Mouse (Mus musculus): ENCODE measurements around the gene Ythdf1.

Gene Ythdf1

DNA sequence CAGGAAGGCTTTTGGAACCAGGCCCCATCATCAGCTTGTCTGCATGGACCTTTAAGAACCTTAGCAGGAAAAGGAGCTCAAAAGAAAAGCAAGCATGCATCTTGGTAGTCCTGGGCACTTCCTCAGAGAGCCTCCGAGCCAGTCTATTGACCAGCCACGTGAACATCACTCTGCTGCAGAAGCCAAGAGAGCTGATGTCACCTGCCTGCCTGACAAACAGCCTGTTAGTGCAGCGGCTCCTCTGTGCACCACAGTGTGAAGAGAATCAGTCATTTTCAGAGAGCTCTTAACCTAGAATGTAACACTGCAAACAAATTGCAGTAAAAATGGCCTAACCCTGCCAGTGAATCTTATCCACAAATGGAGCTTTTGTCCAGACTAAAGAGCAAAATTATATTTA, 50.7 kb downstream of the Ythdf1 start:
- no peak for DNase-seq

GRCm38 (mm10) chr2:180861561-180861960, 59.2 kb downstream of the Ythdf1 start:
- peak; percentile 46 for DNase-seq

GRCm38 (mm10) chr2:180857121-180857520, 63.6 kb downstream of the Ythdf1 start:
- DNase-seq: no peak

GRCm38 (mm10) chr2:180855005-180855544, 65.7 kb downstream of the Ythdf1 start:
- DNase-seq: no peak
